Mouse (Mus musculus) bone marrow macrophage, adult 2 months (primary cell): ENCODE measurements around the gene B4galnt1. TPM values are rescaled to one million over a fixed set of nuclear protein-coding genes. Genes with fewer than 3 reads are reported as not detected.

Source experiments
- H3K27ac ChIP-seq: 2 replicates; pipeline ENCODE4 v1.5.1; 2012; ENCODE audit warnings: low read depth, low read length; ENCODE audit not compliant: insufficient read depth
- H3K4me1 ChIP-seq: 2 replicates; pipeline ENCODE4 v1.6.1; 2012; ENCODE audit warnings: low read length; ENCODE audit not compliant: control insufficient read depth, insufficient read depth
- H3K4me3 ChIP-seq: 2 replicates; pipeline ENCODE4 v1.5.1; 2012; ENCODE audit warnings: mild to moderate bottlenecking, low read length, moderate library complexity; ENCODE audit not compliant: insufficient read depth
- CTCF ChIP-seq: IDR thresholded peaks from 2 replicates; pipeline ENCODE4 v1.5.1; 2012; ENCODE audit warnings: low read depth, mild to moderate bottlenecking, low read length, moderate library complexity
- POLR2A ChIP-seq: IDR thresholded peaks from 2 replicates; pipeline ENCODE4 v1.6.1; 2012; ENCODE audit warnings: mild to moderate bottlenecking, low read depth, low read length, borderline replicate concordance
- polyA plus RNA-seq: library from polyadenylated mRNA; stranded (reverse); fragments of >200 nt; gene quantifications from 2 replicates; pipeline ENCODE4 v1.2.4, GENCODE M21; 2012; ENCODE audit not compliant: missing spikeins, insufficient read depth, insufficient read length

B4galnt1 gene
- polyA plus RNA-seq, result 42.2 and 50.6 TPM in 2 replicates

DNA sequence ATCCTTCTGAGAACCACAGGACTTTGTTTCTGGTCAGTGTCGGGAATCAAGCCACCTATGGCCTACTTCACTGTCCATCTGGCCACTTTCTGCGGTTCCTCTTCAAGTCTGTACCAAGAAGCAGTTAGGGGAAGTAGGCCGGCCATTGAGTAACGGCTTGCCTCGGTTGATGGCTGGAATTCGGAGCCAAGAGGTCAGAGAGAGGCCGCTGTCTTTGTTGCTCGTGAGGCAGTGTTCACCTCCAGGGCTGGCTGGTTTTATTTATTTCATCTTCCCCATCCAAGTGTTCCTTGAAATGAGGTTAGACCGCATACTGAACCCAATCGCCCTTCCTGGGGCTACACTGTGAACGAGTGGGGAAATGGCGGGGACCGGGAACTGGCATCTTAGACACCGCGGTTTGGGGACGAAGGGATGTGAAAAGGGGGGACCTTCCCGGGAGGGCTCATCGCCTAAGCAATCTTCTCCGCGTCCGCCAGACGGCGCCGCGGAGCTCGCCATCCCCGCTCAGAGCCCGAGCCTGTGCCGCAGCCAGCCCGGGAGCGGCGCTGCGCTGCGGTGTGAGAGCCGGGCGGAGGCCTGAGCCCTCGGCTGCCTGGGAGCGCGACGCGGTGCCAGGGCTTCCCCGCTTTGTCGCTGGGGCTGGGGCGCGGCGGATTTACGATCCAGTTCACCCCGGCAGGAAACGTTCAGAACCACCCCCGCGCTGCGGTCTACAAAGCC, at the start of gene B4galnt1:
Gene B4galnt1 (plus strand): TSS at position 595 of the 723 bp plus-strand sequence.
- Histone ChIP-seq H3K27ac (peak within 1 kb of the TSS; percentile 91), H3K4me1 (peaks cover 26% of the 10 kb centered on the region), H3K4me3 (peak within 1 kb of the TSS; percentile 94)
- TF ChIP-seq CTCF (peak; percentile 69), POLR2A (no peak)

DNA sequence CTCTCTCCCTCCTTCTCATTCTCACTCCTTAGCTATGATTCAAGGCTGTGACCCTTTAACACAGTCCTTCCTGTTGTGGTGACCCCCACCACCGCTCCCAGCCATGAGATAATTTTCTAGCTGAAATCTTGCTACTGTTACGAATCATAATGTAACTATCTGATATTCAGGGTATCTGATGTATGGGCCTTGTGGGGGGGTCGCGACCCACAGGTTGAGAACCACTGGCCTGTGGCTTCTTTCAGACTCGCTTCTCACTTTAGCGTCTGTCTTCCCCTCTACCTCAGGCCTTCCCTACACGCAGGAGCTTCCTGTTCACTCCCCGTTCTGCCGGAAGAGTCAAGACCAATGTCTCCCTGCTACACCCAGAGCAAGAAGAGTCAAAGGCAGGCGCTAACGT, 46.6 kb upstream of the B4galnt1 start:
- no peak for TF ChIP-seq POLR2A
- no peak for TF ChIP-seq CTCF
- no peak overlapping the region for H3K4me3 ChIP-seq
- no peak overlapping the region for H3K27ac ChIP-seq
- H3K4me1 ChIP-seq, result peaks cover 19% of the 10 kb centered on the region

DNA sequence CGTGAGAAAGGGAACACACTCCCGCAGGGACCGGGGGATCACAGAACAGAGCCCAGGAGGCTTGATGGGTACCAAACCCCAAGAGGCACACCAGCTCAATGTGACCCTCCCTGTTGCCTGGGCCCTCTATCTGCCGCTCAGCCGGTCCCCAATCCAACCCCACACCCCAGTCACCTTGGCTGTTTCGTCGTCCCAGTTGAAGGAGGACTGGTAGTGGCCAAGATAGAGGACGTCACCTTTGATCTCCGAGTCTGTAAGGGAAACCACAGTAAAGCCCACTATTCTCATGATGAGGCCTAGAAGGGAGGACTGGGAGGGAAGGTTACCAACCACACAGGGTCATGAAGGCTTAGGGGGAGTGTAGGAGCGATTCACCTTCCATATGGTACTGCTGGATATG, 45.8 kb upstream of the B4galnt1 start:
- no peak overlapping the region for H3K27ac ChIP-seq
- H3K4me1 ChIP-seq, result peaks cover 19% of the 10 kb centered on the region
- no peak overlapping the region for H3K4me3 ChIP-seq
- no peak for TF ChIP-seq CTCF
- TF ChIP-seq POLR2A, result no peak

DNA sequence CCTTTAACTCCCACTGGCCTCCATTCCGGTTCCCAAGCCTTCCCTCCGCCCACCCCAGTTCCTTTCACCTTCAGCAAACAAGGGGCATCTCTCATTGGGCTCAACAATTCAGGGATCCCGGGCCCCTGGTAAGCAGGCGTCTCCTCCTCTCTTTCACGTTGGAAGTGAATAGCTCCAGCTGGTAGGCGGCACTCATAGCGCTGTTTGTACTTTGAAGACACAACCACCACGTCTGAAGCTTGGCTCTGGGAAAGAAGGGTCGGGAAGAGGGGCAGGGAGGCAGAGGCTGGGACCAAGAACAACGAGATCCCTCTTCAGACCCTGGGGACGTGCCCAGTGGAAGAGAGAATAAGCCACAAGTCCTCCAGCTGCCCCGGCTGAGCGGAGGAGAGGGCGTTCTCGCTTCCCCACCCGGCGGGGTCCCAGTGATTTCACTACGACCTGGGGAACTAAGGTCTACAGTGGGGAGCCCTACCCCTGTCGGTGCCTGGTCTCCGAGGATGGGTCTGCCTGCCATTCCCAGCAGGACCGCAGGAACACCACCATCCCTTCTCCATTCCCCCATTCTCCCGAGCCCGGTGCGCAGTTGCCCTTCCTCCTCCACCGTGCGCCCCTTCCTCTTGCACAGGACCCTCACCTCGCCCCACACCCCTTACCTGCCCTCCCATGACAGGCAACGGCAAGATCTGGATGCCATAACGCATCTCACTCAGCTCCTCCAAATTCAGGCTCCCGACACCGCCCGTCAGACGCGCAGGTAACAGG, 44.5 kb upstream of the B4galnt1 start:
- peaks cover 17% of the 10 kb centered on the region for H3K4me1 ChIP-seq
- TF ChIP-seq CTCF (no peak), POLR2A (no peak)
- H3K27ac ChIP-seq, result no peak overlapping the region
- H3K4me3 ChIP-seq, result peak overlapping the region; percentile 95

DNA sequence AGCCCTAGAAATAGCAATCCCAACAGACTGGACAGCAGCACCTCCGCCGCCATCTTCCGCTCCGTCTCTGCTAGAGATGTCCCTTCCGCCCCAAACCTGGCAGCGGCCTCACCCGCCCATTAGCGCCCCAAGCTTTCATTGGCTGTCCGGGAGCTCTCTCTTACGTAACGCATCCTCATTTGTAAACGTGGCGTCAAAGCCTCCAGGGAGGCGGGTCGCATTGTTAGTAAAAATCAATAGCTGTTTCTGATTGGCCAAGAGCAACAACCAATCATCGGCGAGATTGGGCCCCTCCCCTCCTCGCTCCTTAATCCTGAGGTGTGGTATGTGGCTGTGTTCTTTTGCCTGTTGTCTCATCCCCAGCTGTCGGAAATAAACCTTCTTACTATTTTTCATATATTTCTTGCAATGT, 44.0 kb upstream of the B4galnt1 start, which contains the start of gene Os9:
Gene Os9 (minus strand): TSS at position 66 of the 412 bp plus-strand sequence.
- peaks cover 19% of the 10 kb centered on the region for H3K4me1 ChIP-seq
- no peak within 1 kb of the TSS for H3K27ac ChIP-seq
- TF ChIP-seq POLR2A (no peak), CTCF (no peak)
- H3K4me3 ChIP-seq, result peak within 1 kb of the TSS; percentile 95

DNA sequence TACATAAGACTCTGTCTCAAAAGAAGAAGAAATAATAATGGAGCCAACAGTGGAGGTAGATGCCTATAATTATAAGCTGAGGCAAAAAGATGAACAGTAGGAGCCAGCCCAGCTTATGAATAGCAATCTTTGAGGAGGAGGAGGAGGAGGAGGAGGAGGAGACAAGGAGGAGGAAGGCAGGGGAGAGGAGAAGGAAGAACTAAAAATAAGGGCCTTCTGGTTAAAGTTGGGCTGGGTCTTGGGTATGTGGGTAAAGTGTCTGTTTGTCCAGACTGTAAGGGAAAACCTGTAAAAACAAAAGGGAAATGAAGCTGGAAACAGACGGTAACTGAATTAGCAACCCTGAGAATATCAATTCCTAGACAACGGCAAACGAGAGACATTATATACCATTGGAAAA, 43.0 kb upstream of the B4galnt1 start:
- no peak for TF ChIP-seq POLR2A
- TF ChIP-seq CTCF, result no peak
- H3K4me1 ChIP-seq, result peaks cover 25% of the 10 kb centered on the region
- H3K27ac ChIP-seq, result no peak overlapping the region
- no peak overlapping the region for H3K4me3 ChIP-seq

DNA sequence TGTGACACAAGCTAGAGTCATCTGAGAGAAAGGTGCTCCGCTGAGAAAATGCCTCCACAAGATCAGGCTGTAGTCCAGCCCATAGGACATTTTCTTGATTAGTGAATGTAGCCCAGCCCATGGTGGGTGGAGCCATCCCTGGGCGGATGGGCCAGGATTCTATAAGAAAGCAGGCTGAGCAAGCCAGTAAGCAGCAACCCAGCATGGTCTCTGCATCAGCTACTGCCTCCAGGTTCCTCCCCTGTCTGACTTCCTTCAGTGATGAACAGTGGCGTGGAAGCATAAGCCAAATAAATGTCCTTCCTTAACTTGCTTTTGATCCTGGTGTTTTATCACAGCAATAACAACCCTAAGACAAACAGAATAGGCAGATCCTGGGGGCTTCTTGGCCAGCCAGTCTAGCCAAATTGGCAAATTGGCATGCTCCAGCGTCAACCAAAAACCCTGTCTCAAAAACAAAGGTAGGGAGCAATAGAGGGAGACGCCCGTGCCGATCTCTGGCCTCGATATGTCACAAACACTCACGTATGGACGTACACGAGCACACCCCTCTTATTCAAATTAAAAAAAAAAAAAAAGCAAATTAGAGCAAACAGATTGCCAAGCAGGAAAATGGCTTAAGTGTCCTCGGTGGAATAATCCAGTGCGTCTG, 42.1 kb upstream of the B4galnt1 start:
- H3K4me1 ChIP-seq, result peaks cover 32% of the 10 kb centered on the region
- H3K27ac ChIP-seq, result no peak overlapping the region
- peak overlapping the region; percentile 48 for H3K4me3 ChIP-seq
- TF ChIP-seq CTCF, result no peak
- TF ChIP-seq POLR2A, result no peak

DNA sequence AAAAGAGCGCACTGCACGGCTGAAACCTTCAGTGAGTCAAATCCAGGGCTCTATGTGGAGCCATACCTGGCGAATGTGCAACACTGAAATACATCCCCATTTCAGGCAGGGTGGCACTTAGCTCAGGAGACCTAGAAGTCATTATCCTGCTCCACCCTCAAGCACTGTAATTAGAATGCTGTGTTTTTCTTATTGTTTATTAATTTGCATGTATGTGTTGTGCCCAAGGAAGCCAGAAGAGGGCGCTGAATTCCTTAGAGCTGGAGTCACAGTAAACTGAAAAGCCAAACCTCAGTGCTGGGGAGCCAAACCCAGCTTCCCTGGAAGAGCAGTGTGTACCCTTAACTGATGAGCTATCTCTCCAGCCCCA, 41.6 kb upstream of the B4galnt1 start:
- H3K4me1 ChIP-seq, result peaks cover 37% of the 10 kb centered on the region
- no peak for TF ChIP-seq POLR2A
- TF ChIP-seq CTCF, result peak; percentile 27; the same call in 1 of the 2 replicates
- peak overlapping the region; percentile 48 for H3K4me3 ChIP-seq
- H3K27ac ChIP-seq, result no peak overlapping the region

DNA sequence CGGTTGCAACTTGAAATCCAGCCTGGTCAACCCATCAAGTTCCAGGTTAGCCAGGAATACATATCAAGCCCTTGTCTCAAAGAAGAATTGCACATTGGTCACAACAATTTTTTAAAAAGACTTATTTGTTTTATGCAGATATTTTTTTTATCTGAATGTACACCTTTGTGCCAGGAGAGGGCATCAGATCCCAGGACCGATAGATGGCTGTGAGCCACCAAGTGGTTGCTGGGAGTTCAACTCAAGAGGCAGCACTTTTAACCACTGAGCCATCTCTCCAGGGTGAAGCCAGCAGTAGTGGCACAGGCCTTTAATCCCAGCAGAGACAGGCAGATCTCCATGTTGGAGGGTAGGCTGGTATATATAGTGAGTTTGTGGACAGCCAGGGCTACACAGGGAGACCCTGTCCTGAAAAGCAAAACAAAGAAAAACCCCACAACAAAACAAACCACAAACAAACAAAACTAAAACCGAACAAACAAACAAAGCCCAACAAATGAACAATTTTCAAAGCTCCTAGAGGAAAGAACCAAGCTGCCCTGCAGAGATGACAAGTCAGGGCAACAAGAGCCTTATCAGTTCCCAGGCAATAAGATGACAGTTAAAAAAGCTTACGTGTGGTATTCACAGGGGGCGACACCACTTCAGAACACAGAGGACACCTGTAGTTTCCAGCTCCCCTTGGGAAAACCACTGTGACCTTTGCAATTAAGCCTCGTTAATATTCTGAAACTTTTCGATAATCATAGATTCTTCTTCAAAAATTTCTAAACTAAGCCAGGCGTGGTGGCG, 39.6 kb upstream of the B4galnt1 start:
- H3K4me1 ChIP-seq, result peaks cover 41% of the 10 kb centered on the region
- peak; percentile 55; the same call in 1 of the 2 replicates for TF ChIP-seq CTCF
- no peak for TF ChIP-seq POLR2A
- H3K4me3 ChIP-seq, result no peak overlapping the region
- H3K27ac ChIP-seq, result no peak overlapping the region
